Mouse (Mus musculus) heart, postnatal 0 days (tissue): Measurements from ENCODE around the gene Arhgdia.

Source experiments
- CTCF ChIP-seq: IDR thresholded peaks from 2 replicates; pipeline ENCODE4 v1.5.1; 2016; ENCODE audit warnings: antibody characterized with exemption, control low read depth, low read depth
- EP300 ChIP-seq: IDR thresholded peaks from 2 replicates; pipeline ENCODE4 v1.6.1; 2016; ENCODE audit warnings: antibody characterized with exemption, low read depth

- TF ChIP-seq EP300, result no peak
- no peak for TF ChIP-seq CTCF
These were observed 27.0 kb upstream of the Arhgdia start, which contains the start of gene Npb for GRCm38 (mm10) chr11:120608241-120609034.
